Mouse (Mus musculus) spleen, postnatal 10 days (tissue): ENCODE data around the gene Smox.

Experiments
- DNase-seq, 2 experiments: peaks; one replicate each; pipeline ENCODE4 v3.0.0; 2021 to 2022; ENCODE audit warnings: low spot score in 2 of 2

Smox gene

DNA sequence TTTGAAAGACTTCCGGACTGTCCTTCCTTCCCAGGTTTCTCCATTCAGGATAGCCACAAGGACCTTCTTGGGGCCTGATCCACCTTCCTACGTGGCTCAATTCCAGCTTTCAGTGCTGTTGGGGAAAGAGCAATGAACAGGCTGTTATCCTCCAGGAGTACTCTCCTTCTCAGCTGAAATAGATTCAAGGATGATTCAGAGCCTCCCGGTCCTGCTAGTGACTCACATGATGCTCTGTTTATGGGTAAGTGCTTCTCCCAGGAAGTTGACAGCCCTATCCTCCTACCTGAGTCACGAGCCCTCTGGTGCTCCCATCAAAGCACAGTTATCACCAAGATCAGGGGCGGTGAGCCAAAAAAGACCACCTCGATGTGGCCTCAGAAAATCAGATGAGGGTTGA lies 7.1 kb upstream of the Smox start:
- no peak for DNase-seq

DNA sequence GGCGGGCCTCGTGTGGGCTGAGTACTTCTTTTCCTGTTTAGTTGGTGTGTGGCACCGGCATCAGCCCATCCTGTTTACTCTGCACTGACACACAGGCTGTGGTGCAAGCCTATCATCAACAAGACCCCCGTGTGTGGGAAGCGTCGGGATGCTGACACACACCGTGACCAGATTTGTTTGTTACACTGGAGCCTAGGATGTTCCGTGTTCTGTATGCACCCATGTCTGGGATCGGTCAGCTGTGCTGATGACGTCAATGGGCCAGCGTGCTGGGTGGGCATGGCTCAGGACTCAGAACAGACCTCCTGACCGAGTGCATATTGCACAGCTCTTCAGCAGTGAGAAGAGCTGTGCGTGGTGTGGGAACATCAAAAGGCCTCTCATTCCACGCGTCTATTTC lies 6.2 kb upstream of the Smox start:
- DNase-seq: no peak

DNA sequence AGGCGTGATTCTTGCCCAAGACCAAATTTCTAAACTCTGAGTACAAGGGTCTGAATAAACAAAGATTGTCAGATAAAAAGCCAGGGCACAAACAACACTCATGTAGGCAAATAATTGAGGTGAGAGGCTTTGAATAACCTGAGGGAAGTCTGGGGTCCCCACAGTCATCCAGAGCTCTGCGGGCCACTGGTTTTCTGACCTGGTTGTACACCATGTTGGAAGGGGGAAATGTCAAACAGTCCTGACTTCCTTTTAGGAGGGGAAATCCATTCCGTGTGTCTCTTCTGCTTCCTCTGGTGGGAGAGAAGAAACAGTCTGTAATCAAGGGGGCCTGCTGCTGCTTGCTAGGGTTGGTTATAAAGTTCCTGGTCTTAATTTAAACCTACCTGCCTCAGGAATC lies 5.2 kb upstream of the Smox start:
- DNase-seq: no peak

DNA sequence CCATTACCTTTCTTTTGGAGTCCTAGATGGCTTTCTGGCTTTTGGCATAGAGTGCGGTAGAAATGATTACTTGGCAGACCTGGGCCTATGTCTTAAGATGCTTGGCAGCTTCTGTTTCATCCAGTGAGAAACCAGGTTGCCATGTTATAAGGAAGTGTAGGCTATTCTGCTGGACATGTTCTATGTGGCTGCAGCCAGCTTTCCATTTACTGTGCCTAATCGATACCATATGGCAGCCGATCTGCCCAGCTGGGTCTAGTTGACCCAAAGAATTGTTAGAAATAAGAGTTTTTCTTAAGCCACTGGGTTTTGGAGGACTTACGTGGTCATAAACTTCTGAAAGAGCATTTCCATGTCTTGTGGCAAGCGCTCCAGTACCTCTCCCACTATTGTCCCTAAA lies 4.0 kb upstream of the Smox start:
- DNase-seq: no peak

DNA sequence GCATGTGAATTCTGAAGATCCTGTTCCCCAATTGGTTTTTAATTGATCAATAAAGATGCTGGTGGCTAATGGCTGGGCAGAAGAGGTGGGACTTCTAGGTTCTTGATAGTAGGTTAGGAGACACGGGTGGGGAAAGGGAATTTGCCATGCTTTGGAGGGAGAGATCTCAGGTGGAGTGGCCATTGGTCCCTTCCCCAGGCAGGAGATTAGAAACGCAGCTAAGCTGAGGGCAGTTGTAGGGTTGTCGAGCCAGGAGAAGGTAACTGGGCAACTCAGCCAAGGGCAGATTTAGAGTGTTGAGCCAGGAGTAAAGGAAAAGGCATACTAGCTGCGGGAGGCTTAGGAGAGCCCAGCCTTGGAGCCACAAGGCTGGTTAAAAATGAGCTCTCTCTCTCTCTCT lies 3.0 kb upstream of the Smox start:
- DNase-seq: no peak

DNA sequence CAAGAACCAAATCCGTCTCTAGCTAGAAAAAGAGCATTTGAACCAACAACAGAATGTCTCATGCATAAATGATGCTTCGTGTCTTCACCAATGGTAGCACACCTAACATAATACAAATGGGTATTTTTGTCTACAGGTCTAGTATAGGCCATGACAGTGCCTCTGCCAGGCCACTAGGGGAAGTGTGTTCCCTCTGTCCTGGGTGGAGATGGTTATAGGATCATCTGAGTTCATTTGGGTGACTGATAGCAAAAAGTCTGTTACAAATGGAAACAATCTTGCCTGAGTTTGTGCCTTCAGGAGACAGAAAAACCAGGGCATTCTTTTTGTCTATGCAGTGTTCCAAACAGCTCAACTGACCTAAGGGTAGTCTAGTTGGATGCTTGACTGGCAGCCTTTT lies 2.4 kb upstream of the Smox start:
- peak in 1 of 2 experiments; percentile 20 for DNase-seq

DNA sequence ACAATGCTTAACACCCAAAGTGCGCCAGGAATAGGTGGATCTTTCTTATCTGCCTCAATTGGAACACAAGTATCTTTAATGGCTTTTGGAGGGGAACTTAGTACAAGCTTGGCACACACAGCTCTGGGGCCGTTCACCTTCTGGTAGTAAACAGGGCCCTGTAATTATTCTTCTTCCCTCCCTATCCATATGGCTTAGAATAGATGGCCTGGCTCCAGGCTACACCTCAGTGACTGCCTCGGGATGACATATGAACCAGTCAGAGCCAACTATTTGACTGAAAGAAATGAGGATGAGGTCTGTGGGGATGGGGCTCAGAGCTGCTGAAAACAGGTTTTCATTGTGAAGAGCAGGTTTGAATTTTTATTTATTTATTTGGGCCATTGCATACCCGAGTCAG lies 1.7 kb upstream of the Smox start:
- DNase-seq: no peak

DNA sequence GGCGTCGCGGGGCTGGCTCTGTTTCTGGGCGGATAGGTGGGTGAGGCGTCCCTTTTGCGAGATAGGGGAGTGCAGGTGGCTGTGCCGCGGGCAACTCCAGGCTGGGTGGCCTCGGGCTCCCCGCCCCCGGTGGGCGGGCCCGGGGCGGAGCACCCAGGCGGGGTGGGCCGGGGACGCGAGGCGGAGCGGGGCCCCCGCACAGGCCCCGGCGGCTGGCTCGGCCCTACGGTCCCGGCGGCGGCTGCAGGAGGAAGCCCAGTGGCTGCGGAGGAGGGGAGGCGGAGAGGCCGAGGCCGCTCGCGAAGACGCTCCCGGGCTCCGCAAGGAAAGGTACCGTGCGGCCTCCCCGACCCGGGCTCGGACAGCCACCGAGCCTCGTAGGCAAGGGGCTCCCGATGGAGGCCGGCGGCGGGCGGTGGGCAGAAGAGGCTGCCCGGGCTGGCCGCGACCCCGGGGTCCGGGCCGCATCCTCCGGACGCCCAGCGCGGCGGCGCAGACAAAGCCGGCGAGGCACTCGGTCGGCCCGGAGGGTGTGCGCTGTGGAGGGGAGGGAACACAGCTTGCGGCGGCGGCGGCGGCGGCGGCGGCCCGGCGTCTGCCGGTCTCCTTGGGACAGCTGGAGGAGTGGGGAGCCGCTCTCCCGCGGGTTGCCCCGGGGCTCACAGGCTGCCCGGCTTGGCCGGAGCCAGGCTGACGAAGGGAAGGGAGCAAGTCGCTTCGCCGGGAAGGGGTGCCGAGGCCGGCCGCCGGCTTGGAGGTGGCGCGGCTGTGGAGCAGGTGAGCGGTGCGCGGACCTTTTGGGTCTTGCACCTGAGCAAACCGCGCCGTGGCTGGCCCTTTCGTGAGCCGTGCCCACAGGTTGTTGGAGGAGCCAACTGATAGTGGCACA lies 655 bp downstream of the Smox start:
- peak; percentile 86 to 89 for DNase-seq

DNA sequence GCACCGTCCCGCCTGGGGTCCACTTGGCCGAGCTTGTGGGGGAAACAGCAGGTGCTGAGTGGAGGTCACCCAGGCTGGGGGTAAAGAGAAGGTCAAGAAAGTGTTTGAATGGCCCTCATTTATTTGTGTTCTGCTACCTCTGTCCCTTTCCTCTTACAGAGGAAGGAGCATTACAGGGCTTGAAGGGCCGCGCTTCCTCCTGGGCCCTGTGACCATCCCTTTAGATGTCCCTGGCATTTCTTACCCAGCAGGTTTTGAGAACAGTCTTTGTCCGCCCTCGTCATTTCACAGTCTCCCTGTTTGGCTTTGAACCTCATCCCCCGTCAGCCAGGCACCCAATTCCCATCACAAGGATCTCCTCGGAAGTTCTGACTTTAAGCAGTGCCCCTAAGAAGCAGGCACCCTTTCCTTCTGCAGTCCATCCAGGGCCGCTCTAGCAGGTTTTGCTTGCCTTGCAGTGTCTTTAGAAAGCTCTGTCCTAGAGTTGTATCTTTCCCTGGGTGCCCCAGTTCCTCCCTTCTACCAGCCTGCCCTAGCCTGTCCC lies 1.4 kb downstream of the Smox start:
- DNase-seq: peak in 1 of 2 experiments; percentile 81

DNA sequence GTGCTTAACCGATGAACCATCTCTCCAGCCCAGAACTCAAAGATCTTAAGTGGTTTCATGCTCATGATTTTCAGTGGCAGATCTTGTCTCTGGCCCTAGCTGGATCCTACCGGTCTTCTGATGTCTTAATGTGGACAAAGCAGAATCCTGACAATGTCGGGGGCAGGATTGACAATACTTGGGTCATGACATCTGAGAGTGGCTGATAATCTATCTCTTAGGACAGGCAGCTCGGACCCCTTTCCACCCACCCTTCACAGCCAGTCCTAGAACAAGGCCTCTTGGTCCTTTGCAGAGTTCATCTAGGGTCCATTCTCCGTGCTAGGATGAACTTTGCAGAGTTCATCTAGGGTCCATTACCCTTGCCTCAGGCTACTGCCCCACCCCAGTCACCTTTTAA lies 2.1 kb downstream of the Smox start:
- DNase-seq: peak in 1 of 2 experiments; percentile 41

DNA sequence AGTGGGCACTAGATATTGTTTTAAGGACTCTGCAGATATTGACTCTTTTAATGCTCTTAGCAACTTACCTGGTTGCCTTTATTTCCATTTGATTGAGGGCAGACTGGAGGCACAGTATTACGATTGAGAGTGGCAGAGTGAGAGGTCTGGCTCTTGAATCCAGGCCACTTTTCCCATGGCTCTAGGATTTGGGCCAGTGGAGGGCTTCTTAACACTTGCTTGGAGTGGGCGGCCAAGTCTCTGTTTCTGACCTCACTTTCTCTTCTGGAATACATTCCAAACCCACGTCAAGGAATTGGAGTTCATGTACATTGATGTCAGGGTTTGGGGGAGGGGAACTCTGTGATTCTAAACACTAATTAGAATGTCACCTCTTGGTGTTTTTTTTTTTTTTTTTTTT lies 4.0 kb downstream of the Smox start:
- peak in 1 of 2 experiments; percentile 20 for DNase-seq

DNA sequence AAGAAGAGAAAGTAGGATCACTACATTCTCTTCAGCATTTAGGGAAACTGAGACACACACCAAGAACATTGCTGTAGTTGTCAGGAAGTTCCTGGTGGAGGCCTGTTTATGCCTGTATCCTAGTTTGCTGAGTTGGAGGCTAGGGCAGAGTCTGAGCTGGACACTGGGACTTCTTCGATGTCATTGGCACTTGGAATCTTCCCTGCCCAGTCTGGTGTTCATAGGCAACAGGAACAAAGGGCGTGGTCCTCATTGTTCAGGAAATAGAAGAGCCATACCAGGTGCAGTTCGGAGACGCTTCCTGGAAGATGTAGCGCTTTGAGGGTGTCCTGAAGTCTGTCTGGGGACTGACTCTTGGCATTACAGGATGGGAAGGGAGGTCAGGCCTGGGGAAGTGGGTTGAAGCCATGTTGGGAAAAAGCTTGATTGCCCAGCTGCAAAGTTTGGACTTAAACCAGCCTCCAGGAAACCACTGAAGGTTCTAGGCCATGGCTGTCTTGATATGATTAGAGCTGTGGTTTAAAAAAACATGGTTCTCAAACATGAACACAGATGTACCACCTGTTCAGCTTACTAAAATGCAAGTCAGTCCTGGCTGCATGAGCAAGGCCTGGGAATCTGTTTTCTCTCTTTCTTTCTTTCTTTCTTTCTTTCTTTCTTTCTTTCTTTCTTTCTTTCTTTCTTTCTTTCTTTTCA lies 5.0 kb downstream of the Smox start:
- peak in 1 of 2 experiments; percentile 49 for DNase-seq

DNA sequence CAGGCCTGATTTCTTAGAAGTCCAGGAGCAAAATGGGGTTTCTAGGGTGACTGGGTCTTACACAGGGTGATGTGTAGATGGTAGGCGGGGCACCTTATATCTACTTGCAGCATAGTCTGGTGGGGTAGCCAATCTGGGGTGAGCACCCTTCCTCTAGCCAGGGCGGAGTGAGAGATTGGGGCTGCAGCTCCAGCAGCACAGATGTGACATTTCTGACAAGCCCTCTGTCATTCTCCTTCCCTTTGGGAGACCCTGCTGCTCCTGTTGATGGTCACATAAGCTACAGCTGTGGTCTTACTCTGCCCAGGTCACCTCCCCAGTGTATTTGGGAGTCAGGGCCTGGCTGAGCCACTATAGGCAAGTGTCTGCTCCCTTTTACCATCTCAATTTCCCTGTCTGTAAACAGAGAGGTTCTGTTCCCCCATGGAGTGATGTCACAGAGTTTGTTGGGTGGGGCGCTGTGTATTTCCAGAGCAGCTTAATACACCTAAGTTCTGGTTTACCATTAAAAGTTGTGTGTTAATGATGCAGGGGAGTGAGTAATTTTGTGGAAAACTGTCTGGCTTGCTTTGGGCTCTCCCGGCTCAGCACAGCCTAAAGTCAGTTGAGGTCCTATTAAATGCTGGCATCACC lies 6.0 kb downstream of the Smox start:
- DNase-seq: peak; percentile 79 to 83

DNA sequence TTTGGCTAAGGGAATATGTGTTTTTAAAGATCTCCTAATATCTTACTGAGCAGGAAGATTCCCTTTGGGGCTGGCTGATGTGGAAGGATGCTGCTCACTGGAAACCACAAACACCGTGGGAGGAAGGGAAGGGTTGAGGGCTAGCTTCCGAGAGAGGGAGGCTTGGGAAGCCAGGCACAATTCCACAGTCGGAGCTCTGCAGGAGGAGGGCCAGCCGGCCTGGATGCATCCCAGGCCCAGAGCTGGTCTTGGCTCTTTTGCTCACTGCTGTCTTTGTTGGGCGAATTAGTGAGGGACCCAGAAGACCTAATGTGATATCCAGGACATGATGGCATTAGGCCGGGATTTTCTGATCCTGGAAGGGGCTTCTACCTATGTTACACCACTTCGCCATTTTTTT lies 6.9 kb downstream of the Smox start:
- DNase-seq: peak in 1 of 2 experiments; percentile 24

DNA sequence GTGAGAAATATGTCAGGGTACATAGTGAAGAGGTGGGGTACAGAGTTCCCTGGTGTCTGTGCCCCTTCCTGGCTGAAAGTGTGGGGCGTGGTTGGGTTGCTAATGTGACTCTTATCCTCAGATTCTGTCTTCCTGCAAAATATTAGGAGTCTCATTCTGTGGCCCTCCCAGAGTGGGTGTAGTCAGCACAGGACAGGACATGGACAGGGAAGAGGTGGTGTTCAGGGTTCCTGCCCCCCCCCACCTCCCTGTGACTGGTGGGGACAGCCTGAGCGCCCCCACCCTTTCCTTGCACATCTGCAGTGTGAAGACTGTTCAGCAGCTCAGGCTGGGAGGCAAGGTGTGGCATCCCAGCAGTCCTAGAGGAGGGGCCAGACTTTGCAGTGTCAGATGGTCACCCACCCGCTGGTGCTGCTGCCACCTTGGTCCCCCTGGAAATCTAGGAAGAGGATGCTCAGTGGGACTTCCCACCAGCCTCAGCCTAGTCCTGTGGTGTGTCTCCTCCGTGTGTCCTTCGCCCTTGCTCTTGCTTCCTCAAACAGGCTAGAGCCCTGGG lies 8.1 kb downstream of the Smox start:
- DNase-seq: peak in 1 of 2 experiments; percentile 22

DNA sequence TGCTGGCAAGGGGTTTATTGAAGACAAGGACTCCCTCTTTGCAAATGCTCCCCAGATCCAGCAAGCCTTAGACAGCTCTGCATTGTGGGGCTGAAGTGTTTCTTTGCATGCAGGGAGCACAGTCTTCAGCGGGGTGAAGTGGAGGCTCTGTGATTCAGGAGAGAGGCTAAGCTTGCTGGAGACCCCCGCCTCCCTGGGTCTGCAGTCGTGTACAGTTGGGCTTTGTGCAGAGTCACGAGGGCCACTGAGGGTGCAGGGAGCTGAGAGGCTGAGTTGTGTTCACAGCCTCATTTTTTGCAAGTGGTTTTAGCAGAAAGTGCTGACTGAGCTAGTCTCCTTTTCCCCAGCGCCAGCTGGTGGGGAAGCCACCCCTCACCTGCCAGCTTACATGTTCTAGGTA lies 10.6 kb downstream of the Smox start:
- no peak for DNase-seq

DNA sequence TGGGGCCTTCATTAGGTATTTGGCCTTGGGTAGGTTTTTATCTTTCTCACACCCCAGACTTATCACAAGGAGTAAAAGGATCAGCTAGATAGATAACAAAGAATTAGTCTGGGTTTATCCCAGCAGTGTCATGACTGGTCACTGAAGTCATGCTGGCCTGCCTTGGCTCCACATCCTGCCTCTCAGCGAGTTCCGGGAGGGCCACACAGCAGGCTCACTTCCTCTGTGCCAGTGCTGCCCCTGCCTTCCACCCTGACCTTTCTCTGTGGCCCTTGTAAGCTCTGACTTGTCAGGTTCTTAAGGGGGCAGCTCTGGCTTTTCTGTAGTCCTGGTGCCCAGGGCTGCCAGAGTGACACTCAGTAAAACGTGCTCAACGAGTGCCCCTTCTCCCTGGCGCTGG lies 11.3 kb downstream of the Smox start:
- DNase-seq: no peak

DNA sequence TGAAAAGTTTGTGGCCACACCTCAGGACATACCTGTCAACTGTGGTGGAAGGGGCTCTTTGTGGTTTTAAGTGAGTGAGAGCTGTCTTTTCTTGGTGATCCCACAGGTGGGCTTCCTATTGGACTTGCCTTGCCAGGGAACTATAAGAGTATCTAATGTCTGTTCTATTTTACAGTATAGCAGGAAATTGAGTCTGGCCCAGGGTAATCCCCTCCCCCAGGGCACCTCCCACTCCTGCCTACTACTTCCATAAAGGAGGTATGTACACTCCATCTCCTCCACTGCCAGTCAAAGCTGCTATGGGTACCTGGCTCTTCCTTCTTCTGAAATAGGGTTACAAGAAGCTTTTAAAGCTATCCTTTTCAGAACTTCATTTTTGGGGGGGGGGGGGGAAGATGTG lies 14.1 kb downstream of the Smox start:
- DNase-seq: no peak

DNA sequence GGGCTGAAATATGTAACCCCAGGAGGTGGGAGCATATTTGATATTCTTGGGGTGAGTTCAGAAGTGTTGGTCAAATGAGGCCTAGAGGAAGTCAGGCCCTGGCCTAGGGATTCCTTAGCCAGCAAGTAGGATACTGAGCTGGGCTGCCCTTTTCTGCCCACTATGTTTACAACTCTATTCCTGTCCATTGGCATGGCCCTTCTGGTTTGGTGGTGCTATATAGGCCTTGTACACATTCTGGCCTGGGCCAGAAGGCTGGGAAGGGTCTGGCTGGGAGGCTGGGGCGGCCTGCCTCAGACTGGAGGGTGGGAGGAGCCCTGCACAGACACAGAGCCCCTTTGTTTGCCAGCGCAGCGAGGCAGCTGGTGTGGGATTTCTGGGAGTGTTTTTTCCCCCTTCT lies 15.1 kb downstream of the Smox start:
- DNase-seq: no peak

DNA sequence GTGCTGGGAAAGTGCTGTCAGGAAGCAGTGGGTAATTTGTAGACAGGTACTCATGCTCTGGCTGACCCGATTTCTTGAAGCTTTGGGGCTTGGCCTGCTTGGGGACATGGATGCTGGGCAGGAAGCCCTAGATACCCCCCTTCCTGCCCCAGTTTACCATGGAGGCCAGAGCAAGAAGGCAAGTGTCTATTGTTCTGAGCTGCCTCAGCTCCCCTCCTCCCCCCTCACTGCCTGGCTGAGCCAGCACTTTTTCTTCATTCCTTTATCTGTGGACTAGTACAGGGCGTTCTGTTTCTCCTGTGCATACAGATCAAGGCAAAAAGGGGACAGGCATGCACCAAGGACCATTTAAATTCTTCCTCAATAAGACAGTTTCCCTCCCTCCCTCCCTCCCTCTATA lies 17.2 kb downstream of the Smox start:
- no peak for DNase-seq

DNA sequence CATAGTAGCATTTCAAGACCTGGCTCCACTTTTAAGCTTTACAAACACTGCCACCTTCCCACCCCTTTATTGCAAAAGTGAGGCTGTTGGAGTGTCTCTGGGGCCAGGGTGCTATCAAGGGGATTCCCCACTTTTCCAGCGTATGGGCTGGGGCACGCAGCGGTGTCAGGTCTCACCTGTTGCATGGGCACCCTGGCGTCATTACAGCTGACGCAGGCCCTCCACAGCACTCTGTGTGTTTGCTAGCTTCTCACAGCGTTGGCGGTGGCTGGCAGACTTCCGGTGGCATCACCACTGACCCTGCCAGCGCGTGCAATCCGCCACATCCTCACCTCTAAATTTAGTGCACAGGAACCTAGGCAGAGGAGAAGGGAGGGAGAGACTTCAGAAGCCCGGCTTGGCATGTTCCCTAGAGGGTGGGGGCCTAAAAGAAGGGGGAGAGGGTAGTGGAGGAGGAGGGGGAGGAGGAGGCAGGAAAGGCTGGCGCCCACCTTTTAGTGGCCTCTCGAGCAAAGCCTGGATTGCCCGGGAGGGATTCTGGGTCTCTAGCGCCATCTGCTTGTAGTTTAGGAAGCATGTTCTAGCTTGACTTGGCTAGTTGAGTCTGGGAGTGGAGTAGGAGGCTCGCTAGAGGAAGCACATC lies 18.5 kb downstream of the Smox start:
- DNase-seq: peak in 1 of 2 experiments; percentile 65

DNA sequence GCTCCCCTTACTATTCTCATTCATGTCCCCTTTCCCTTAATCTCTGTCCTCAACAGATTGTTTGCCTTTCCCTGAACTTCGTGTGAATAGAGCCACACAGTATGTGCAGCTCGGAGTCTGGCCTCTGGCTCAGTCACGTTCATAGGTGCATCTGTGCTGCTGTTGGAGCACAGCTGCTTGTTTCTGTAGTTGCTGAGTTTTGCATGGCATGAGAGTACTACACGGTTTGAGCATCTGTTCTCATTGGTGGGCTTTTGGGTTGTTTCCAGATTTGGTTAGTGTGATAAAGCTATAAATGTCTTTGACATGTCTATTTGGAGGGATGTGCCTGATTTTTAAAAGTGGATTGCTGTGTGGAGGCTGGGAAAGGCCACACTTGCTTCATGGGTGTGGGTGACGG lies 19.2 kb downstream of the Smox start:
- DNase-seq: no peak
